15 mouse cellular contexts compared by ENCODE assay signal in genomic region chr10:71430661-71431060, GRCm38 (mm10).
DNase-seq lines count a peak whose midpoint lies in the region; ATAC-seq and TF ChIP-seq lines count a peak whose summit lies in the region.
"Had no signal": no experiment of that assay in that cellular context is flagged by ENCODE, and none has a peak within 500 bp of the region (broad histone marks: within the 10 kb centered on the region; RNA-seq: fewer than 3 reads in every experiment).

No protein-coding gene starts in this region.

- H3K79me2 ChIP-seq in CH12.LX (replicated peaks; ENCODE audit: control insufficient read depth, extremely low read depth, insufficient read depth, poor library complexity, severe bottlenecking), result no peaks in the 10 kb centered on the region

- 0 out of 2 replicates have a peak, but pooled peaks cover 4% of the 10 kb centered on the region for H3K9me3 ChIP-seq in intestine, postnatal 0 days (ENCODE audit: control insufficient read depth)
- H3K9me3 ChIP-seq in intestine, embryonic 16.5 days (ENCODE audit: control insufficient read depth, low read length), result 0 out of 2 replicates have a peak, but pooled peaks cover 5% of the 10 kb centered on the region
- peaks cover 3% of the 10 kb centered on the region for H3K9me3 ChIP-seq in CH12.LX (replicated peaks; ENCODE audit: low read length)
- H3K9me3 ChIP-seq: embryonic facial prominence, embryonic 13.5 days; kidney, embryonic 15.5 days had no signal

- H3K27ac ChIP-seq in intestine, postnatal 0 days (ENCODE audit: low read depth, low read length), result no peak overlapping the region
- H3K27ac ChIP-seq in intestine, embryonic 16.5 days (ENCODE audit: low read length), result no peak overlapping the region
- no peak overlapping the region for H3K27ac ChIP-seq in CH12.LX (ENCODE audit: insufficient read depth, low read depth)
- H3K27ac ChIP-seq: embryonic facial prominence, embryonic 13.5 days; kidney, embryonic 15.5 days; liver, embryonic 15.5 days had no signal

- no peak overlapping the region for H3K9ac ChIP-seq in intestine, postnatal 0 days (ENCODE audit: low read depth, low read length)
- no peak overlapping the region for H3K9ac ChIP-seq in intestine, embryonic 16.5 days (ENCODE audit: low read depth, low read length)
- no peak overlapping the region for H3K9ac ChIP-seq in CH12.LX (ENCODE audit: insufficient read depth, low read depth)
- H3K9ac ChIP-seq: embryonic facial prominence, embryonic 13.5 days; kidney, embryonic 15.5 days; liver, embryonic 15.5 days had no signal

- TF ChIP-seq CTCF in intestine, postnatal 0 days (IDR thresholded peaks at IDR 0.05; ENCODE audit: low read depth), result peak; percentile 24; the same call in 1 of the 2 replicates
- peak in 1 of 2 experiments; percentile 46; a peak in 2 of 4 replicates for TF ChIP-seq CTCF in CH12.LX (conservative IDR thresholded peaks at IDR 0.05 in 1 of 2, IDR thresholded peaks at IDR 0.05 in 1 of 2; ENCODE audit: low read depth in 2 of 2, low read length in 2 of 2)
- no peak for TF ChIP-seq CTCF in brain, embryonic 14.5 days (IDR thresholded peaks at IDR 0.05; ENCODE audit: borderline replicate concordance, extremely low read depth, insufficient read depth, insufficient read length)

- no peak for TF ChIP-seq POLR2A in CH12.LX (IDR thresholded peaks at IDR 0.05; ENCODE audit: low read depth, low read length)
- no peak for TF ChIP-seq POLR2A in brain, embryonic 14.5 days (IDR thresholded peaks at IDR 0.05; ENCODE audit: borderline replicate concordance, extremely low read depth, insufficient read depth, insufficient read length, poor library complexity, severe bottlenecking)

- no peaks in the 10 kb centered on the region for H3K4me1 ChIP-seq in intestine, postnatal 0 days (replicated peaks; ENCODE audit: control insufficient read depth, insufficient read depth, low read length)
- no peaks in the 10 kb centered on the region for H3K4me1 ChIP-seq in intestine, embryonic 16.5 days (ENCODE audit: control insufficient read depth, insufficient read depth, low read length)
- peaks cover 0 to 6% of the 10 kb centered on the region in 2 experiments; a peak in 2 of 4 replicates for H3K4me1 ChIP-seq in CH12.LX (ENCODE audit: control insufficient read depth in 1 of 2, insufficient read depth in 2 of 2)
- H3K4me1 ChIP-seq: embryonic facial prominence, embryonic 13.5 days; kidney, embryonic 15.5 days; liver, embryonic 15.5 days had no signal

- ATAC-seq in intestine, postnatal 0 days, result no peak
- ATAC-seq in intestine, embryonic 16.5 days, result no peak
- ATAC-seq: CD4-positive, CD25-positive, alpha-beta regulatory T cell, adult 4 months had no signal

- in situ Hi-C loops in CH12.LX (cut with MboI; ENCODE audit: low pct_ligation_motif_present, low pct_unique_long_range_greater_than_20kb, low sequenced_read_pairs), result no loop called here

- DNase-seq in 3134 (ENCODE audit: extremely low read depth, insufficient read length, low spot score) (peak; percentile 5), CH12.LX (ENCODE audit: extremely low read depth) (peak; percentile 17)
- DNase-seq in brain, embryonic 14.5 days (ENCODE audit: low read depth), result peak; percentile 44
- DNase-seq in embryo, embryonic 11 days, result no peak
- DNase-seq in adrenal gland, adult 2 months, result no peak
- DNase-seq: cerebellum, adult 11-12 months; gastrocnemius, postnatal 14 days; layer of hippocampus, adult 9-11 months; right cerebral cortex, postnatal 4 days had no signal

- no peaks in the 10 kb centered on the region for H3K36me3 ChIP-seq in intestine, postnatal 0 days (ENCODE audit: control insufficient read depth, insufficient read depth)
- no peaks in the 10 kb centered on the region for H3K36me3 ChIP-seq in intestine, embryonic 16.5 days (ENCODE audit: control insufficient read depth, insufficient read depth, low read length)
- H3K36me3 ChIP-seq in CH12.LX (replicated peaks in 1 of 2; ENCODE audit: control insufficient read depth in 1 of 2, insufficient read depth in 1 of 2, low read length in 1 of 2), result no peaks in the 10 kb centered on the region
- H3K36me3 ChIP-seq: embryonic facial prominence, embryonic 13.5 days; kidney, embryonic 15.5 days; liver, embryonic 15.5 days had no signal

- TF ChIP-seq RAD21 in CH12.LX (IDR thresholded peaks at IDR 0.05; ENCODE audit: low read depth, low read length), result peak; percentile 4; the same call in 1 of the 2 replicates

- WGBS in intestine, postnatal 0 days, result 94% methylated on average over 6 of the region's 6 CpGs
- WGBS in intestine, embryonic 16.5 days, result 90% methylated on average over 6 of the region's 6 CpGs

- dilution Hi-C loops in CH12.LX (cut with MboI; ENCODE audit: extremely low pct_ligation_motif_present, extremely low pct_unique_long_range_greater_than_20kb, low sequenced_read_pairs), result no loop called here

- no peaks in the 10 kb centered on the region for H3K27me3 ChIP-seq in intestine, postnatal 0 days (replicated peaks; ENCODE audit: control insufficient read depth, insufficient read depth, low read length)
- H3K27me3 ChIP-seq in intestine, embryonic 16.5 days (replicated peaks; ENCODE audit: control insufficient read depth, insufficient read depth, low read length), result no peaks in the 10 kb centered on the region
- H3K27me3 ChIP-seq in CH12.LX (replicated peaks), result no peaks in the 10 kb centered on the region
- H3K27me3 ChIP-seq: embryonic facial prominence, embryonic 13.5 days; kidney, embryonic 15.5 days; liver, embryonic 15.5 days had no signal

- no peak for TF ChIP-seq EP300 in CH12.LX (IDR thresholded peaks at IDR 0.05; ENCODE audit: low read length)

- no peak overlapping the region for H3K4me3 ChIP-seq in intestine, postnatal 0 days (ENCODE audit: low read depth, low read length)
- H3K4me3 ChIP-seq in intestine, embryonic 16.5 days (ENCODE audit: low read length), result no peak overlapping the region
- H3K4me3 ChIP-seq in CH12.LX (replicated peaks in 1 of 3; ENCODE audit: low read depth in 2 of 3, low read length in 2 of 3, poor library complexity in 1 of 3), result no peak overlapping the region
- H3K4me3 ChIP-seq: embryonic facial prominence, embryonic 13.5 days; kidney, embryonic 15.5 days; liver, embryonic 15.5 days had no signal

- H3K4me2 ChIP-seq in intestine, postnatal 0 days (replicated peaks; ENCODE audit: low read depth), result no peak overlapping the region
- H3K4me2 ChIP-seq in intestine, embryonic 16.5 days (ENCODE audit: low read depth, low read length), result no peak overlapping the region
- no peak overlapping the region for H3K4me2 ChIP-seq in CH12.LX (ENCODE audit: insufficient read depth, low read depth, poor library complexity, severe bottlenecking)
- H3K4me2 ChIP-seq: embryonic facial prominence, embryonic 13.5 days; kidney, embryonic 15.5 days; liver, embryonic 15.5 days had no signal

TF ChIP-seq in CH12.LX, 34 proteins besides CTCF, POLR2A, EP300 and RAD21:
- TF ChIP-seq SMC3 (IDR thresholded peaks at IDR 0.05; ENCODE audit: low read depth, low read length) (0 out of 2 replicates have a peak, but pooled peaks have one; percentile 1), KAT2A (IDR thresholded peaks at IDR 0.05; ENCODE audit: insufficient replicate concordance, low read length) (no peak), BHLHE40 (IDR thresholded peaks at IDR 0.05; ENCODE audit: low read depth, low read length) (no peak)

Comparison
In these comparisons a context has a peak if more than half of its experiments do, and no peak if none do; other contexts are left out.
1. DNase-seq: peak in 3134 (single experiment), CH12.LX (single experiment) and brain, embryonic 14.5 days (single experiment); none in embryo, embryonic 11 days (single experiment) and adrenal gland, adult 2 months (single experiment).